Mouse (Mus musculus) ES-E14 (cell line): ENCODE measurements at regions not wholly inside any gene's neighbourhood (a gene's known extent, or its start where the extent isn't known, plus 50 kb on each side); places are given as distances from the start of the nearest gene placed in this dataset.

Experiments
- CHD2 ChIP-seq: IDR thresholded peaks from 2 replicates; pipeline ENCODE4 v1.6.1; 2014; ENCODE audit warnings: mild to moderate bottlenecking, low read depth, low read length, inconsistent platforms
- HCFC1 ChIP-seq: IDR thresholded peaks from 2 replicates; pipeline ENCODE4 v1.6.1; 2012; ENCODE audit warnings: low read length, inconsistent platforms, borderline replicate concordance; ENCODE audit not compliant: insufficient read depth
- ZNF384 ChIP-seq: IDR thresholded peaks from 2 replicates; pipeline ENCODE4 v1.6.1; 2012; ENCODE audit warnings: low read depth, low read length, inconsistent platforms

DNA sequence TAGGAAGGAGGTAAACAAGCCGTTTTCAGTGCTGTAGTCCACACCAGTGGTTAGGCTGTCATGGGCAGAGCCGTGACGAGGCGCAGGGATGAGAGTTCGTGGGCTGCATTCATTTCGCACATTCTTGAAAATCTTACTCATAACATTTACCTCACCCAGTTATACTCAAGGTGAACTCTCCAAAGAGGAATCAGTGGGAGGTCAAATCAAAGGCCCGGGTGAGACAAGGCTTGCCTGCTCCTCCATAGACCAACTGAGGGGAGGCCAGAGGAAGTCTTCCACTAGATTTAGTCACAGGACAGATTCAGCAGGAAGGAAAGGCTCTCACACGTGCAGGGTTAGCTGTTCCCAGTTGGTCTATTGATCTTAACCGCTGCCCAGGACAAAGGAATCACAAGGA is 262.6 kb upstream of the Cxcr4 start:
- TF ChIP-seq HCFC1: no peak
- TF ChIP-seq ZNF384: no peak
- TF ChIP-seq CHD2: no peak
